Mouse (Mus musculus) intestine, embryonic 14.5 days (tissue): ENCODE data around the gene Wbp4. TPM values are rescaled to one million over a fixed set of nuclear protein-coding genes. Genes with fewer than 3 reads are reported as not detected.
"Not testable (repeated sequence)": the region's sequence is repeated elsewhere in the genome, so short reads cannot be mapped to it uniquely, and the experiment has no call there.

Experiments used
- ATAC-seq: fragments of 200-750 bp; cut with Nextera tagmentation; replicated peaks from 2 replicates; pipeline ENCODE4 v1.8.0; 2017; ENCODE audit warnings: low read depth, moderate number of reproducible peaks, moderate TSS enrichment, moderate library complexity; ENCODE audit not compliant: low FRiP score, low TSS enrichment
- DNase-seq: peaks from one replicate; pipeline ENCODE4 v3.0.0-alpha.2; 2018; ENCODE audit warnings: low spot score
- H3K27ac ChIP-seq: fragments of 300-500 bp; sonication (generic); 2 replicates; pipeline ENCODE4 v1.5.1; 2014; ENCODE audit warnings: low read depth, mild to moderate bottlenecking, control low read depth
- H3K27me3 ChIP-seq: fragments of 300-500 bp; sonication (generic); replicated peaks from 2 replicates; pipeline ENCODE4 v1.6.1; 2014; ENCODE audit warnings: low read length, control low read depth; ENCODE audit not compliant: control insufficient read depth, insufficient read depth
- H3K36me3 ChIP-seq: fragments of 300-500 bp; sonication (generic); 2 replicates; pipeline ENCODE4 v1.6.1; 2014; ENCODE audit warnings: low read length, control low read depth; ENCODE audit not compliant: control insufficient read depth, insufficient read depth
- H3K4me1 ChIP-seq: fragments of 300-500 bp; sonication (generic); replicated peaks from 2 replicates; pipeline ENCODE4 v1.6.1; 2014; ENCODE audit warnings: low read length, control low read depth, mixed read lengths; ENCODE audit not compliant: control insufficient read depth, insufficient read depth
- H3K4me2 ChIP-seq: fragments of 300-500 bp; sonication (generic); 2 replicates; pipeline ENCODE4 v1.6.1; 2014; ENCODE audit warnings: low read length
- H3K4me3 ChIP-seq: fragments of 300-500 bp; sonication (generic); 2 replicates; pipeline ENCODE4 v1.5.1; 2014; ENCODE audit warnings: low read depth, low read length, control low read depth, mixed read lengths
- H3K9ac ChIP-seq: fragments of 300-500 bp; sonication (generic); 2 replicates; pipeline ENCODE4 v1.6.1; 2014; ENCODE audit warnings: mild to moderate bottlenecking, low read length
- H3K9me3 ChIP-seq: fragments of 300-500 bp; sonication (generic); 2 replicates; pipeline ENCODE4 v1.6.1; 2016; ENCODE audit warnings: low read length, control low read depth; ENCODE audit not compliant: control insufficient read depth
- WGBS: fragments of 180-500 bp; shearing (Covaris S2); extraction: QIAGEN DNeasy Blood & Tissue Kit; methylation state at CpG from one replicate; pipeline ENCODE4 v1.1.7; 2014; 5-methylcytosine and 5-hydroxymethylcytosine counted together
- polyA plus RNA-seq: library from polyadenylated mRNA; unstranded; fragments of >200 nt; fragmentation: Nextera tagmentation; extraction: Ambion mirVana; gene quantifications from 2 replicates; pipeline ENCODE4 v1.2.1, GENCODE M21; 2014

The Wbp4 gene
- polyA plus RNA-seq, 1 experiment from 2014 or later = 39.5 TPM

GRCm38 (mm10) chr14:79452591-79452934 is 28.8 kb downstream of the Wbp4 start:
- H3K4me1 ChIP-seq, H3K9me3 ChIP-seq, H3K36me3 ChIP-seq, H3K4me2 ChIP-seq, ATAC-seq, H3K4me3 ChIP-seq, H3K9ac ChIP-seq, DNase-seq, H3K27me3 ChIP-seq, H3K27ac ChIP-seq: not testable (repeated sequence)
- 95% methylated on average over 5 of the region's 10 CpGs for WGBS

GRCm38 (mm10) chr14:79451681-79452590 is 29.4 kb downstream of the Wbp4 start, which contains the start of gene Kbtbd6:
TSS of gene Kbtbd6 (plus strand) at chr14:79451835.
- H3K4me3 ChIP-seq = peak within 1 kb of the TSS; percentile 47
- peak; percentile 90 for DNase-seq
- peak within 1 kb of the TSS; percentile 38 for H3K9ac ChIP-seq
- not testable (repeated sequence) for H3K36me3 ChIP-seq, H3K4me1 ChIP-seq, H3K27me3 ChIP-seq, H3K9me3 ChIP-seq
- peak; percentile 79 for ATAC-seq
- 13% methylated on average over 40 of the region's 89 CpGs for WGBS
- peak within 1 kb of the TSS; percentile 55 for H3K4me2 ChIP-seq
- 0 out of 2 replicates have a peak within 1 kb of the TSS, but pooled peaks have one; percentile 22 for H3K27ac ChIP-seq

- Histone ChIP-seq H3K4me3 (no peak overlapping the region), H3K36me3 (no peaks in the 10 kb centered on the region), H3K27me3 (no peaks in the 10 kb centered on the region), H3K27ac (no peak overlapping the region), H3K9me3 (no peaks in the 10 kb centered on the region), H3K4me1 (no peaks in the 10 kb centered on the region), H3K9ac (no peak overlapping the region), H3K4me2 (no peak overlapping the region)
- WGBS = 74% methylated on average over 16 of the region's 16 CpGs
- DNase-seq (no peak), ATAC-seq (no peak)
These were observed 36.2 kb downstream of the Wbp4 start for GRCm38 (mm10) chr14:79445055-79445620.

DNA sequence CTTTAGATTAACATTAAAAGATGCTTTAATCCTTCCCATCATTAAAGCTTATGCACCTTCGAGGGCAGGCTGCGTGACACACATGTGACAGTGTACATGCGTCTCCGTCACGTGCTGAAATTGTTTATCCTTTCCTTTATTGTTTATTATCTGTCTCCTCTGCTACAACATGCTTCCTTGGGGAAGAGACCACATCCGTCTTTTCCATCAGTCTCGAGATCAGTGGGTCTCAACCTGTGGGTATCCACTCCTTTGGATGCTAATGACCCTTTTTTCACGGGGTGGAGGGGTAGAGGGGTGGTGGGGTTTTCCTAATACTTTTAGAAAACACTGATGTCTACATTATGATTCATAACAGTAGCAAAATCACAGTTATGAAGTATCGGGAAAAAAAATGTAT is 36.7 kb downstream of the Wbp4 start:
- no peak for ATAC-seq
- no peaks in the 10 kb centered on the region for H3K4me1 ChIP-seq
- H3K27ac ChIP-seq = no peak overlapping the region
- no peak overlapping the region for H3K4me2 ChIP-seq
- H3K9me3 ChIP-seq = 0 out of 2 replicates have a peak, but pooled peaks cover 3% of the 10 kb centered on the region
- H3K4me3 ChIP-seq = no peak overlapping the region
- H3K36me3 ChIP-seq = no peaks in the 10 kb centered on the region
- no peaks in the 10 kb centered on the region for H3K27me3 ChIP-seq
- no peak overlapping the region for H3K9ac ChIP-seq
- 81% methylated on average over 9 of the region's 9 CpGs for WGBS
- DNase-seq = no peak

DNA sequence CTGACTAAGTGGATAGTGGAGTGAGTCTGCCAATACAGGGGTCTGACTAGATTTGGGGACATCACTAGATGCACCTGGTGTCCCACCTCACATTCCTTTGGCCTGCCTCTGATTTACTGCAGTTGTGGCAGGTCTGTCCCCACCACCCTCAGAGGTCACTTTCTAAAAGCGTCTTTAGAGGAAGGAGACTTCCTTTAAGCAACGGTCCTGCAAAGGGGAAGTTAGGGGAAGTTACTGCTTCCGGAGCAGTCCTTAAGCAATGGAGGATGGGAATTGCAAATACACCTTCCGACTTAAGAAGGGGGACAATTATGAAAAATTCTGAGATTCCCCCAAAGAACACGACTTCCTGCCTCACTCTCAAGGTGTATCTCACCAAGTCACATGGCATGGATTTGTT is 39.9 kb downstream of the Wbp4 start:
- no peak overlapping the region for H3K27ac ChIP-seq
- H3K36me3 ChIP-seq = no peaks in the 10 kb centered on the region
- 83% methylated on average over 5 of the region's 5 CpGs for WGBS
- H3K9ac ChIP-seq = no peak overlapping the region
- no peaks in the 10 kb centered on the region for H3K27me3 ChIP-seq
- H3K9me3 ChIP-seq = 0 out of 2 replicates have a peak, but pooled peaks cover 3% of the 10 kb centered on the region
- H3K4me2 ChIP-seq = no peak overlapping the region
- ATAC-seq = no peak
- DNase-seq = no peak
- no peak overlapping the region for H3K4me3 ChIP-seq
- H3K4me1 ChIP-seq = no peaks in the 10 kb centered on the region

DNA sequence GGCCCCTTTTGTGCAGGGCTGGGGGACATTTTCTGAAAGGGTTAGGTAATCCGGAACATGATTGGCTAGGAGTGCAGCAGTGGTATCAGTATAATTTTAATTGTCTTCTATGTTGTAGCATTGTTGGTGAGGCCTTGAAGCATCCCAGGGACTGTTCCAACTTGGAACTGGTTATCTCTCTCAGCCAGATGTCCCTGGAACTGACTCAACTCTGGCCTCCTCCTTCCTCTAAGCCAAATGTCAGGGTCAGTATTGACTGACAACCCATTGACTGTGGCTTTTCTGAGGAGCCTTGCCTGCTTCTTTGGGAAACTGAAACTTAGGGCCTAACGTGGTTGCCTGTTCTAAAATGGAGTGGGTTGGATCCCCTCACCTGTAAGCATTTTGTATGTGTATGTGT is 40.7 kb downstream of the Wbp4 start:
- Histone ChIP-seq H3K4me3 (no peak overlapping the region), H3K4me1 (no peaks in the 10 kb centered on the region), H3K36me3 (no peaks in the 10 kb centered on the region), H3K27ac (no peak overlapping the region), H3K9ac (no peak overlapping the region), H3K27me3 (no peaks in the 10 kb centered on the region), H3K9me3 (0 out of 2 replicates have a peak, but pooled peaks cover 3% of the 10 kb centered on the region), H3K4me2 (no peak overlapping the region)
- no peak for DNase-seq
- 84% methylated on average over 2 of the region's 2 CpGs for WGBS
- no peak for ATAC-seq

- no peaks in the 10 kb centered on the region for H3K4me1 ChIP-seq
- no peak overlapping the region for H3K27ac ChIP-seq
- H3K4me2 ChIP-seq = no peak overlapping the region
- H3K27me3 ChIP-seq = no peaks in the 10 kb centered on the region
- no peaks in the 10 kb centered on the region for H3K9me3 ChIP-seq
- no peak overlapping the region for H3K9ac ChIP-seq
- 80% methylated on average over 1 of the region's 1 CpGs for WGBS
- no peak overlapping the region for H3K4me3 ChIP-seq
- ATAC-seq (no peak), DNase-seq (no peak)
- no peaks in the 10 kb centered on the region for H3K36me3 ChIP-seq
These were observed 47.3 kb downstream of the Wbp4 start for GRCm38 (mm10) chr14:79434068-79434467.

DNA sequence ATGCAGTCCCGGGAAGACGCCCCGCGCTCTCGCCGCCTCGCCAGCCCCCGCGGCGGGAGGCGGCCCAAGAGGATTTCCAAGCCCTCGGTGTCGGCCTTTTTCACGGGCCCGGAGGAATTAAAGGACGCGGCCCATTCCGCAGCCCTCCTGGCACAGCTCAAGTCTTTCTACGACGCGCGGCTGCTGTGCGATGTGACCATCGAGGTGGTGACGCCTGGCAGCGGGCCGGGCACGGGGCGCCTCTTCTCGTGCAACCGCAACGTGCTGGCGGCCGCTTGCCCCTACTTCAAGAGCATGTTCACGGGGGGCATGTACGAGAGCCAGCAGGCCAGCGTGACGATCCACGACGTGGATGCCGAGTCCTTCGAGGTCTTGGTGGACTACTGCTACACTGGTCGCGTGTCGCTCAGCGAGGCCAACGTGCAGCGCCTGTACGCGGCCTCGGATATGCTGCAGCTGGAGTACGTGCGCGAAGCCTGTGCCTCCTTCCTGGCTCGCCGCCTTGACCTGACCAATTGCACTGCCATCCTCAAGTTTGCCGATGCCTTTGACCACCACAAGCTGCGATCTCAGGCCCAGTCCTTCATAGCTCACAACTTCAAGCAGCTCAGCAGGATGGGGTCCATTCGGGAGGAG is 54.5 kb downstream of the Wbp4 start:
- ATAC-seq = peak; percentile 29
- DNase-seq = not testable (repeated sequence)

More for the DNA sequence above, 54.5 kb downstream of the Wbp4 start:
- not testable (repeated sequence) for H3K36me3 ChIP-seq, H3K4me1 ChIP-seq, H3K27me3 ChIP-seq
- WGBS = 68% methylated on average over 6 of the region's 59 CpGs
- peaks cover 13% of the 10 kb centered on the region; the same call in 1 of the 2 replicates for H3K9me3 ChIP-seq
- H3K27ac ChIP-seq = peak overlapping the region; percentile 83; the same call in 1 of the 2 replicates
- H3K9ac ChIP-seq = peak overlapping the region; percentile 60
- peak overlapping the region; percentile 44 for H3K4me2 ChIP-seq
- H3K4me3 ChIP-seq = peak overlapping the region; percentile 39
